Mouse (Mus musculus): ENCODE measurements at regions not wholly inside any gene's neighbourhood (a gene's known extent, or its start where the extent isn't known, plus 50 kb on each side); places are given as distances from the start of the nearest gene placed in this dataset.

- TF ChIP-seq CTCF (IDR thresholded peaks at IDR 0.05; ENCODE audit: borderline replicate concordance, extremely low read depth, insufficient read depth, insufficient read length): no peak
- no peak for TF ChIP-seq POLR2A (IDR thresholded peaks at IDR 0.05; ENCODE audit: borderline replicate concordance, extremely low read depth, insufficient read depth, insufficient read length, poor library complexity, severe bottlenecking)
Observed at GRCm38 (mm10) chr9:116263833-116264232, 88.7 kb upstream of the Tgfbr2 start.

Data from brain, embryonic 14.5 days (tissue).